Mouse (Mus musculus): Measurements from ENCODE around the gene Fn1.

Fn1 gene

GRCm38 (mm10) chr1:71650741-71651140 is 2.3 kb downstream of the Fn1 start:
- DNase-seq (ENCODE audit: extremely low read depth, low read depth) = no peak

- no peak for DNase-seq (ENCODE audit: extremely low read depth, low read depth)
These were observed 4.8 kb downstream of the Fn1 start for GRCm38 (mm10) chr1:71648166-71648565.

- no peak for DNase-seq (ENCODE audit: extremely low read depth, low read depth)
These were observed 6.2 kb downstream of the Fn1 start for GRCm38 (mm10) chr1:71646774-71647173.

- DNase-seq (ENCODE audit: extremely low read depth, low read depth) = no peak
These were observed 7.0 kb downstream of the Fn1 start for GRCm38 (mm10) chr1:71645999-71646398.

- DNase-seq (ENCODE audit: extremely low read depth, low read depth) = no peak
These were observed 7.5 kb downstream of the Fn1 start for GRCm38 (mm10) chr1:71645466-71645865.

- DNase-seq (ENCODE audit: extremely low read depth, low read depth) = no peak
These were observed 10.2 kb downstream of the Fn1 start for GRCm38 (mm10) chr1:71642794-71643193.

- DNase-seq (ENCODE audit: extremely low read depth, low read depth) = no peak
These were observed 11.8 kb downstream of the Fn1 start for GRCm38 (mm10) chr1:71641206-71641605.

GRCm38 (mm10) chr1:71640157-71640556 is 12.8 kb downstream of the Fn1 start:
- DNase-seq (ENCODE audit: extremely low read depth, low read depth) = no peak

- DNase-seq (ENCODE audit: extremely low read depth, low read depth) = no peak
These were observed 16.3 kb downstream of the Fn1 start for GRCm38 (mm10) chr1:71636665-71637064.

GRCm38 (mm10) chr1:71636116-71636515 is 16.9 kb downstream of the Fn1 start:
- DNase-seq (ENCODE audit: extremely low read depth, low read depth) = no peak

- no peak for DNase-seq (ENCODE audit: extremely low read depth, low read depth)
These were observed 17.6 kb downstream of the Fn1 start for GRCm38 (mm10) chr1:71635101-71636014.

- no peak for DNase-seq (ENCODE audit: extremely low read depth, low read depth)
These were observed 18.5 kb downstream of the Fn1 start for GRCm38 (mm10) chr1:71634471-71634981.

- no peak for DNase-seq (ENCODE audit: extremely low read depth, low read depth)
These were observed 20.6 kb downstream of the Fn1 start for GRCm38 (mm10) chr1:71632387-71632786.

- no peak for DNase-seq (ENCODE audit: extremely low read depth, low read depth)
These were observed 21.2 kb downstream of the Fn1 start for GRCm38 (mm10) chr1:71631811-71632210.

- no peak for DNase-seq (ENCODE audit: extremely low read depth, low read depth)
These were observed 22.8 kb downstream of the Fn1 start for GRCm38 (mm10) chr1:71630243-71630642.

GRCm38 (mm10) chr1:71623625-71624024 is 29.4 kb downstream of the Fn1 start:
- DNase-seq (ENCODE audit: extremely low read depth, low read depth) = no peak

- no peak for DNase-seq (ENCODE audit: extremely low read depth, low read depth)
These were observed 31.5 kb downstream of the Fn1 start for GRCm38 (mm10) chr1:71621526-71621925.

- DNase-seq (ENCODE audit: extremely low read depth, low read depth) = no peak
These were observed 38.3 kb downstream of the Fn1 start for GRCm38 (mm10) chr1:71614545-71615246.

GRCm38 (mm10) chr1:71612256-71612655 is 40.7 kb downstream of the Fn1 start:
- DNase-seq (ENCODE audit: extremely low read depth, low read depth) = no peak

- DNase-seq (ENCODE audit: extremely low read depth, low read depth) = no peak
These were observed 43.1 kb downstream of the Fn1 start for GRCm38 (mm10) chr1:71609916-71610315.

- DNase-seq (ENCODE audit: extremely low read depth, low read depth) = no peak
These were observed 43.8 kb downstream of the Fn1 start for GRCm38 (mm10) chr1:71609057-71609775.
